Mouse (Mus musculus) midbrain, embryonic 10.5 days (tissue): ENCODE measurements around the gene Cacna2d3. TPM values are rescaled to one million over a fixed set of nuclear protein-coding genes. Genes with fewer than 3 reads are reported as not detected.

ENCODE experiments used
- polyA plus RNA-seq: library from polyadenylated mRNA; unstranded; fragments of >200 nt; fragmentation: Nextera tagmentation; extraction: Ambion mirVana; gene quantifications from 2 replicates; pipeline ENCODE4 v1.2.1, GENCODE M21; 2016

Gene Cacna2d3
- polyA plus RNA-seq, 1 experiment from 2014 or later: 5.6 TPM

Other genes with a start within 250 kb of the Cacna2d3 start
- gene Selenok, start 246.4 kb upstream of the Cacna2d3 start, polyA plus RNA-seq: 298 and 337 TPM in 2 replicates